Mouse (Mus musculus) midbrain, embryonic 11.5 days (tissue): ENCODE results near the gene Mob2. TPM values are rescaled to one million over a fixed set of nuclear protein-coding genes. Genes with fewer than 3 reads are reported as not detected.
A peak's percentile ranks its signal among the peaks of the same experiment; 100 is the strongest.

Source experiments
- ATAC-seq: fragments of 200-750 bp; cut with Nextera tagmentation; 2 replicates; pipeline ENCODE4 v1.8.0; 2017; ENCODE audit warnings: moderate TSS enrichment, moderate library complexity; ENCODE audit not compliant: low FRiP score
- DNase-seq: peaks from one replicate; pipeline ENCODE4 v3.0.0; 2015; ENCODE audit warnings: low spot score; ENCODE audit errors: missing footprints
- H3K27ac ChIP-seq: fragments of 300-500 bp; sonication (generic); 2 replicates; pipeline ENCODE4 v1.5.1; 2014; ENCODE audit warnings: low read depth, low read length
- H3K27me3 ChIP-seq: fragments of 300-500 bp; sonication (generic); 2 replicates; pipeline ENCODE4 v1.6.1; 2014; ENCODE audit warnings: mild to moderate bottlenecking, low read length, moderate library complexity, mixed read lengths; ENCODE audit not compliant: control insufficient read depth, insufficient read depth
- H3K36me3 ChIP-seq: fragments of 300-500 bp; sonication (generic); 2 replicates; pipeline ENCODE4 v1.6.1; 2014; ENCODE audit warnings: mild to moderate bottlenecking, low read length, moderate library complexity, mixed read lengths; ENCODE audit not compliant: control insufficient read depth, insufficient read depth
- H3K4me1 ChIP-seq: fragments of 300-500 bp; sonication (generic); 2 replicates; pipeline ENCODE4 v1.6.1; 2014; ENCODE audit warnings: low read length; ENCODE audit not compliant: control insufficient read depth, insufficient read depth
- H3K4me2 ChIP-seq: fragments of 300-500 bp; sonication (generic); 2 replicates; pipeline ENCODE4 v1.6.1; 2014; ENCODE audit warnings: mild to moderate bottlenecking, moderate library complexity
- H3K4me3 ChIP-seq: fragments of 300-500 bp; sonication (generic); 2 replicates; pipeline ENCODE4 v1.5.1; 2014; ENCODE audit warnings: low read depth, low read length
- H3K9ac ChIP-seq: fragments of 300-500 bp; sonication (generic); 2 replicates; pipeline ENCODE4 v1.6.1; 2014; ENCODE audit warnings: low read length
- H3K9me3 ChIP-seq: fragments of 300-500 bp; sonication (generic); 2 replicates; pipeline ENCODE4 v1.6.1; 2016; ENCODE audit warnings: low read length; ENCODE audit not compliant: control insufficient read depth
- WGBS: fragments of 180-500 bp; shearing (Covaris S2); extraction: QIAGEN DNeasy Blood & Tissue Kit; methylation state at CpG from one replicate; pipeline ENCODE4 v1.1.7; 2014; 5-methylcytosine and 5-hydroxymethylcytosine counted together
- polyA plus RNA-seq: library from polyadenylated mRNA; unstranded; fragments of >200 nt; fragmentation: Nextera tagmentation; extraction: Ambion mirVana; gene quantifications from 2 replicates; pipeline ENCODE4 v1.2.1, GENCODE M21; 2014

Mob2 gene
- polyA plus RNA-seq, 1 experiment from 2014 or later, result 60.2 TPM

DNA sequence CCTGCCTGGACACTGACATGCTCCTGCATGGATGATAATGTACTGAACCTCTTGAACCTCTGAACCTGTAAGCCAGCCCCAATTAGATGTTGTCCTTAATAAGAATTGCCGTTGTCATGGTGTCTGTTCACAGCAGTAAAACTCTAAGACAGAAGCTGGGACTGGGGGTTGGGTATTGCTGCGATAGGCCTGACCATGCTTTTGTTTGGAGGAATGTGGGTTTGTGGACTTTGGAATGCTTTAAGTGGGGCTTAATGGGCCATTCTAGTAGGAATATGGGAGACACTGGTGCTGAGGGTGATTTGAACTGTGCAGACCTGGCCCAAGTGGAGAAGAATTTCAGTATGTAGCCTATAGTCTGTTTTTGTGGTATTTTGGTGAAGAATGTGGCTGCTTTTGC lies 15.5 kb downstream of the Mob2 start:
- Histone ChIP-seq H3K27ac (no peak overlapping the region), H3K4me3 (no peak overlapping the region), H3K27me3 (no peaks in the 10 kb centered on the region), H3K36me3 (no peaks in the 10 kb centered on the region), H3K9me3 (no peaks in the 10 kb centered on the region), H3K4me2 (no peak overlapping the region), H3K4me1 (peaks cover 3% of the 10 kb centered on the region; the same call in 1 of the 2 replicates), H3K9ac (no peak overlapping the region)
- ATAC-seq, result no peak
- DNase-seq, result no peak
- WGBS, result 30% methylated on average over 2 of the region's 2 CpGs

GRCm38 (mm10) chr7:142040756-142041155 lies 20.1 kb downstream of the Mob2 start:
- Histone ChIP-seq H3K36me3 (no peaks in the 10 kb centered on the region), H3K9me3 (no peaks in the 10 kb centered on the region), H3K27ac (no peak overlapping the region), H3K4me2 (no peak overlapping the region), H3K9ac (no peak overlapping the region), H3K4me1 (peaks cover 3% of the 10 kb centered on the region; the same call in 1 of the 2 replicates), H3K27me3 (no peaks in the 10 kb centered on the region), H3K4me3 (no peak overlapping the region)
- DNase-seq (no peak), ATAC-seq (no peak)
- 92% methylated on average over 3 of the region's 3 CpGs for WGBS

GRCm38 (mm10) chr7:142037553-142038170 lies 23.2 kb downstream of the Mob2 start:
- WGBS, result 77% methylated on average over 4 of the region's 4 CpGs
- Histone ChIP-seq H3K27ac (no peak overlapping the region), H3K9ac (no peak overlapping the region), H3K27me3 (no peaks in the 10 kb centered on the region), H3K4me1 (no peaks in the 10 kb centered on the region), H3K4me3 (no peak overlapping the region), H3K9me3 (no peaks in the 10 kb centered on the region), H3K4me2 (no peak overlapping the region), H3K36me3 (no peaks in the 10 kb centered on the region)
- peak; percentile 70; the same call in 1 of the 2 replicates for ATAC-seq
- DNase-seq, result peak; percentile 89

- WGBS, result 80% methylated on average over 2 of the region's 2 CpGs
- no peak for ATAC-seq
- no peaks in the 10 kb centered on the region for H3K9me3 ChIP-seq
- DNase-seq, result no peak
- no peaks in the 10 kb centered on the region for H3K4me1 ChIP-seq
- no peak overlapping the region for H3K27ac ChIP-seq
- no peaks in the 10 kb centered on the region for H3K27me3 ChIP-seq
- H3K36me3 ChIP-seq, result no peaks in the 10 kb centered on the region
- H3K9ac ChIP-seq, result no peak overlapping the region
- no peak overlapping the region for H3K4me2 ChIP-seq
- no peak overlapping the region for H3K4me3 ChIP-seq
Measured at GRCm38 (mm10) chr7:142035048-142035811, 25.6 kb downstream of the Mob2 start.

- ATAC-seq (no peak), DNase-seq (no peak)
- no peaks in the 10 kb centered on the region for H3K36me3 ChIP-seq
- H3K4me2 ChIP-seq, result no peak overlapping the region
- H3K9ac ChIP-seq, result no peak overlapping the region
- no peaks in the 10 kb centered on the region for H3K9me3 ChIP-seq
- WGBS, result 79% methylated on average over 2 of the region's 2 CpGs
- no peak overlapping the region for H3K4me3 ChIP-seq
- H3K27me3 ChIP-seq, result no peaks in the 10 kb centered on the region
- no peaks in the 10 kb centered on the region for H3K4me1 ChIP-seq
- no peak overlapping the region for H3K27ac ChIP-seq
Measured at GRCm38 (mm10) chr7:142034198-142034597, 26.7 kb downstream of the Mob2 start.

DNA sequence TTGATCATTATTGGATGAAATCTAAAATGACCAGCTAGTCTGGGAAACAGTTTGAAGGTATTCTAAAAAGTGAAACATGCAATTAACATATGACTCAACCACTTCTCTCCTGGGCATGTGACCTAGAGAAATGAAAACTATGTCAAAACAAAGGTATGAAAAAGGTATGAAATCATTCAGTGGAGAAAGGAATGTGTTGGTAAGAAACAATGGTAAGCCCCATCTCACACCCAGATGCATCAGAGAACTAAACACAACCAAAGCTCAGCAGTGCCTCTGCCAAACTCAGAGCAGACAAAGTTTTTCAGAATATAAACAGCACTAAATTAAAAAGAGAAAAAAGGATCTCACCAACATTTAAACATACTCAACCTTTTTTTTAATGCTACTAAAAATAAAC lies 30.8 kb downstream of the Mob2 start:
- Histone ChIP-seq H3K36me3 (no peaks in the 10 kb centered on the region), H3K4me1 (no peaks in the 10 kb centered on the region), H3K27me3 (no peaks in the 10 kb centered on the region), H3K9ac (no peak overlapping the region), H3K27ac (no peak overlapping the region), H3K9me3 (no peaks in the 10 kb centered on the region), H3K4me2 (no peak overlapping the region), H3K4me3 (no peak overlapping the region)
- ATAC-seq, result no peak
- DNase-seq, result no peak

- H3K4me3 ChIP-seq, result no peak overlapping the region
- H3K4me1 ChIP-seq, result no peaks in the 10 kb centered on the region
- H3K27me3 ChIP-seq, result no peaks in the 10 kb centered on the region
- WGBS, result 90% methylated on average over 4 of the region's 4 CpGs
- no peak overlapping the region for H3K4me2 ChIP-seq
- no peaks in the 10 kb centered on the region for H3K36me3 ChIP-seq
- ATAC-seq, result no peak
- no peaks in the 10 kb centered on the region for H3K9me3 ChIP-seq
- no peak overlapping the region for H3K27ac ChIP-seq
- no peak for DNase-seq
- no peak overlapping the region for H3K9ac ChIP-seq
Measured at GRCm38 (mm10) chr7:142025926-142026325, 34.9 kb downstream of the Mob2 start.

GRCm38 (mm10) chr7:142025196-142025595 lies 35.7 kb downstream of the Mob2 start:
- no peaks in the 10 kb centered on the region for H3K9me3 ChIP-seq
- no peak overlapping the region for H3K4me2 ChIP-seq
- H3K4me3 ChIP-seq, result no peak overlapping the region
- no peak for ATAC-seq
- H3K27ac ChIP-seq, result no peak overlapping the region
- DNase-seq, result peak; percentile 57
- H3K4me1 ChIP-seq, result no peaks in the 10 kb centered on the region
- 97% methylated on average over 2 of the region's 2 CpGs for WGBS
- H3K27me3 ChIP-seq, result no peaks in the 10 kb centered on the region
- no peak overlapping the region for H3K9ac ChIP-seq
- H3K36me3 ChIP-seq, result no peaks in the 10 kb centered on the region

GRCm38 (mm10) chr7:142020827-142021226 lies 40.0 kb downstream of the Mob2 start:
- Histone ChIP-seq H3K9ac (no peak overlapping the region), H3K4me1 (no peaks in the 10 kb centered on the region), H3K9me3 (no peaks in the 10 kb centered on the region), H3K27me3 (no peaks in the 10 kb centered on the region), H3K4me3 (no peak overlapping the region), H3K27ac (no peak overlapping the region), H3K4me2 (no peak overlapping the region), H3K36me3 (no peaks in the 10 kb centered on the region)
- ATAC-seq, result no peak
- no peak for DNase-seq
- WGBS, result 80% methylated on average over 3 of the region's 3 CpGs
